Mouse (Mus musculus): ENCODE measurements around the gene Scaf1. TPM values are rescaled to one million over a fixed set of nuclear protein-coding genes. Genes with fewer than 3 reads are reported as not detected.
A peak's percentile ranks its signal among the peaks of the same experiment; 100 is the strongest.

Gene Scaf1
- 40.0 and 41.1 TPM in 2 replicates for polyA plus RNA-seq (2014; fragmentation: Nextera tagmentation; extraction: Ambion mirVana)

- peak; percentile 84 for ATAC-seq (replicated peaks; ENCODE audit: insufficient number of reproducible peaks, low FRiP score, low TSS enrichment, low read depth)
- peak within 1 kb of the TSS; percentile 72 for H3K27ac ChIP-seq (replicated peaks; ENCODE audit: low read depth, low read length)
- peak; percentile 99 for DNase-seq (ENCODE audit: low spot score)
- peak within 1 kb of the TSS; percentile 96 for H3K9ac ChIP-seq (replicated peaks; ENCODE audit: low read length)
- WGBS = under 1% methylated on average over 68 of the region's 69 CpGs
- H3K4me2 ChIP-seq (ENCODE audit: low read depth, low read length) = peak within 1 kb of the TSS; percentile 71
- no peaks in the 10 kb centered on the region for H3K27me3 ChIP-seq (ENCODE audit: control insufficient read depth, insufficient read depth, low read length)
- peak within 1 kb of the TSS; percentile 99 for H3K4me3 ChIP-seq (ENCODE audit: low read depth, low read length)
- peaks cover 9% of the 10 kb centered on the region for H3K36me3 ChIP-seq (replicated peaks; ENCODE audit: control insufficient read depth, insufficient read depth, low read depth, low read length)
- peaks cover 2% of the 10 kb centered on the region; the same call in 1 of the 2 replicates for H3K4me1 ChIP-seq (ENCODE audit: control insufficient read depth, insufficient read depth, low read length)
- no peaks in the 10 kb centered on the region for H3K9me3 ChIP-seq (replicated peaks; ENCODE audit: control insufficient read depth, low read length)
Observed at GRCm38 (mm10) chr7:45015957-45016612, at the start of gene Scaf1. TSS of gene Scaf1 (minus strand) at chr7:45016363.

- peak; percentile 99 for DNase-seq (ENCODE audit: low spot score)
- peak; percentile 79 for ATAC-seq (replicated peaks; ENCODE audit: insufficient number of reproducible peaks, low FRiP score, low TSS enrichment, low read depth)
- Histone ChIP-seq H3K4me3 (ENCODE audit: low read depth, low read length) (peak within 1 kb of the TSS; percentile 55), H3K4me2 (ENCODE audit: low read depth, low read length) (peak within 1 kb of the TSS; percentile 54), H3K9me3 (replicated peaks; ENCODE audit: control insufficient read depth, low read length) (no peaks in the 10 kb centered on the region), H3K4me1 (ENCODE audit: control insufficient read depth, insufficient read depth, low read length) (no peaks in the 10 kb centered on the region; the same call in 1 of the 2 replicates), H3K36me3 (replicated peaks; ENCODE audit: control insufficient read depth, insufficient read depth, low read depth, low read length) (no peaks in the 10 kb centered on the region), H3K27me3 (ENCODE audit: control insufficient read depth, insufficient read depth, low read length) (no peaks in the 10 kb centered on the region), H3K9ac (replicated peaks; ENCODE audit: low read length) (peak within 1 kb of the TSS; percentile 60), H3K27ac (replicated peaks; ENCODE audit: low read depth, low read length) (peak within 1 kb of the TSS; percentile 82)
- under 1% methylated on average over 31 of the region's 31 CpGs for WGBS
Observed at GRCm38 (mm10) chr7:45062239-45062835, 46.2 kb upstream of the Scaf1 start, which contains the start of the genes Nosip and Prrg2. TSS of gene Nosip (plus strand) at chr7:45062429. TSS of gene Prrg2 (minus strand) at chr7:45062677.

- no peak for ATAC-seq (replicated peaks; ENCODE audit: insufficient number of reproducible peaks, low FRiP score, low TSS enrichment, low read depth)
- Histone ChIP-seq H3K27me3 (ENCODE audit: control insufficient read depth, insufficient read depth, low read length) (no peaks in the 10 kb centered on the region), H3K4me1 (ENCODE audit: control insufficient read depth, insufficient read depth, low read length) (no peaks in the 10 kb centered on the region; the same call in 1 of the 2 replicates), H3K9ac (replicated peaks; ENCODE audit: low read length) (peak overlapping the region; percentile 60), H3K4me2 (ENCODE audit: low read depth, low read length) (peak overlapping the region; percentile 54), H3K36me3 (replicated peaks; ENCODE audit: control insufficient read depth, insufficient read depth, low read depth, low read length) (no peaks in the 10 kb centered on the region), H3K27ac (replicated peaks; ENCODE audit: low read depth, low read length) (0 out of 2 replicates have a peak overlapping the region, but pooled peaks have one; percentile 9), H3K4me3 (ENCODE audit: low read depth, low read length) (peak overlapping the region; percentile 55), H3K9me3 (replicated peaks; ENCODE audit: control insufficient read depth, low read length) (no peaks in the 10 kb centered on the region)
- peak; percentile 43 for DNase-seq (ENCODE audit: low spot score)
- 10% methylated on average over 11 of the region's 11 CpGs for WGBS
Observed at GRCm38 (mm10) chr7:45061532-45062075, 45.4 kb upstream of the Scaf1 start.

GRCm38 (mm10) chr7:45060632-45061122 is 44.5 kb upstream of the Scaf1 start:
- Histone ChIP-seq H3K4me3 (ENCODE audit: low read depth, low read length) (no peak overlapping the region), H3K4me1 (ENCODE audit: control insufficient read depth, insufficient read depth, low read length) (no peaks in the 10 kb centered on the region; the same call in 1 of the 2 replicates), H3K27ac (replicated peaks; ENCODE audit: low read depth, low read length) (no peak overlapping the region), H3K9ac (replicated peaks; ENCODE audit: low read length) (no peak overlapping the region), H3K9me3 (replicated peaks; ENCODE audit: control insufficient read depth, low read length) (no peaks in the 10 kb centered on the region), H3K4me2 (ENCODE audit: low read depth, low read length) (no peak overlapping the region), H3K27me3 (ENCODE audit: control insufficient read depth, insufficient read depth, low read length) (no peaks in the 10 kb centered on the region), H3K36me3 (replicated peaks; ENCODE audit: control insufficient read depth, insufficient read depth, low read depth, low read length) (no peaks in the 10 kb centered on the region)
- 91% methylated on average over 6 of the region's 6 CpGs for WGBS
- no peak for DNase-seq (ENCODE audit: low spot score)
- ATAC-seq (replicated peaks; ENCODE audit: insufficient number of reproducible peaks, low FRiP score, low TSS enrichment, low read depth) = no peak

GRCm38 (mm10) chr7:45058607-45059571 is 42.7 kb upstream of the Scaf1 start:
- Histone ChIP-seq H3K4me2 (ENCODE audit: low read depth, low read length) (no peak overlapping the region; the same call in 1 of the 2 replicates), H3K9me3 (replicated peaks; ENCODE audit: control insufficient read depth, low read length) (no peaks in the 10 kb centered on the region), H3K4me1 (ENCODE audit: control insufficient read depth, insufficient read depth, low read length) (no peaks in the 10 kb centered on the region; the same call in 1 of the 2 replicates), H3K27ac (replicated peaks; ENCODE audit: low read depth, low read length) (peak overlapping the region; percentile 38; the same call in 1 of the 2 replicates), H3K4me3 (ENCODE audit: low read depth, low read length) (no peak overlapping the region), H3K9ac (replicated peaks; ENCODE audit: low read length) (peak overlapping the region; percentile 6; the same call in 1 of the 2 replicates), H3K27me3 (ENCODE audit: control insufficient read depth, insufficient read depth, low read length) (no peaks in the 10 kb centered on the region), H3K36me3 (replicated peaks; ENCODE audit: control insufficient read depth, insufficient read depth, low read depth, low read length) (no peaks in the 10 kb centered on the region)
- ATAC-seq (replicated peaks; ENCODE audit: insufficient number of reproducible peaks, low FRiP score, low TSS enrichment, low read depth) (no peak), DNase-seq (ENCODE audit: low spot score) (peak; percentile 64)
- 76% methylated on average over 10 of the region's 10 CpGs for WGBS

GRCm38 (mm10) chr7:45056972-45057348 is 40.8 kb upstream of the Scaf1 start:
- H3K36me3 ChIP-seq (replicated peaks; ENCODE audit: control insufficient read depth, insufficient read depth, low read depth, low read length) = no peaks in the 10 kb centered on the region
- no peak overlapping the region for H3K4me2 ChIP-seq (ENCODE audit: low read depth, low read length)
- no peaks in the 10 kb centered on the region for H3K27me3 ChIP-seq (ENCODE audit: control insufficient read depth, insufficient read depth, low read length)
- no peak overlapping the region for H3K27ac ChIP-seq (replicated peaks; ENCODE audit: low read depth, low read length)
- H3K4me1 ChIP-seq (ENCODE audit: control insufficient read depth, insufficient read depth, low read length) = no peaks in the 10 kb centered on the region; the same call in 1 of the 2 replicates
- no peak overlapping the region for H3K4me3 ChIP-seq (ENCODE audit: low read depth, low read length)
- no peaks in the 10 kb centered on the region for H3K9me3 ChIP-seq (replicated peaks; ENCODE audit: control insufficient read depth, low read length)
- H3K9ac ChIP-seq (replicated peaks; ENCODE audit: low read length) = no peak overlapping the region
- DNase-seq (ENCODE audit: low spot score) (no peak), ATAC-seq (replicated peaks; ENCODE audit: insufficient number of reproducible peaks, low FRiP score, low TSS enrichment, low read depth) (no peak)

- Histone ChIP-seq H3K9ac (replicated peaks; ENCODE audit: low read length) (no peak overlapping the region), H3K4me3 (ENCODE audit: low read depth, low read length) (no peak overlapping the region)
- WGBS = 62% methylated on average over 14 of the region's 14 CpGs
Observed at GRCm38 (mm10) chr7:45056329-45056971, 40.3 kb upstream of the Scaf1 start.

More at GRCm38 (mm10) chr7:45056329-45056971, 40.3 kb upstream of the Scaf1 start:
- DNase-seq (ENCODE audit: low spot score) (no peak), ATAC-seq (replicated peaks; ENCODE audit: insufficient number of reproducible peaks, low FRiP score, low TSS enrichment, low read depth) (no peak)
- Histone ChIP-seq H3K27me3 (ENCODE audit: control insufficient read depth, insufficient read depth, low read length) (no peaks in the 10 kb centered on the region), H3K9me3 (replicated peaks; ENCODE audit: control insufficient read depth, low read length) (no peaks in the 10 kb centered on the region), H3K36me3 (replicated peaks; ENCODE audit: control insufficient read depth, insufficient read depth, low read depth, low read length) (no peaks in the 10 kb centered on the region), H3K4me2 (ENCODE audit: low read depth, low read length) (no peak overlapping the region), H3K4me1 (ENCODE audit: control insufficient read depth, insufficient read depth, low read length) (no peaks in the 10 kb centered on the region; the same call in 1 of the 2 replicates), H3K27ac (replicated peaks; ENCODE audit: low read depth, low read length) (no peak overlapping the region)

All from embryonic facial prominence, embryonic 11.5 days (tissue).